Mouse (Mus musculus) ES-E14 (cell line): ENCODE measurements around the gene Rab28.

ENCODE experiments used
- CHD2 ChIP-seq: IDR thresholded peaks from 2 replicates; pipeline ENCODE4 v1.6.1; 2014; ENCODE audit warnings: mild to moderate bottlenecking, low read depth, low read length, inconsistent platforms
- MAFK ChIP-seq: IDR thresholded peaks from 2 replicates; pipeline ENCODE4 v1.6.1; 2014; ENCODE audit warnings: mild to moderate bottlenecking, low read depth, low read length, inconsistent platforms; ENCODE audit not compliant: insufficient read depth
- ZC3H11A ChIP-seq: IDR thresholded peaks from 2 replicates; pipeline ENCODE4 v1.6.1; 2012; ENCODE audit warnings: low read depth, mild to moderate bottlenecking, inconsistent platforms, low read length, borderline replicate concordance
- ZNF384 ChIP-seq: IDR thresholded peaks from 2 replicates; pipeline ENCODE4 v1.6.1; 2012; ENCODE audit warnings: low read depth, low read length, inconsistent platforms

DNA sequence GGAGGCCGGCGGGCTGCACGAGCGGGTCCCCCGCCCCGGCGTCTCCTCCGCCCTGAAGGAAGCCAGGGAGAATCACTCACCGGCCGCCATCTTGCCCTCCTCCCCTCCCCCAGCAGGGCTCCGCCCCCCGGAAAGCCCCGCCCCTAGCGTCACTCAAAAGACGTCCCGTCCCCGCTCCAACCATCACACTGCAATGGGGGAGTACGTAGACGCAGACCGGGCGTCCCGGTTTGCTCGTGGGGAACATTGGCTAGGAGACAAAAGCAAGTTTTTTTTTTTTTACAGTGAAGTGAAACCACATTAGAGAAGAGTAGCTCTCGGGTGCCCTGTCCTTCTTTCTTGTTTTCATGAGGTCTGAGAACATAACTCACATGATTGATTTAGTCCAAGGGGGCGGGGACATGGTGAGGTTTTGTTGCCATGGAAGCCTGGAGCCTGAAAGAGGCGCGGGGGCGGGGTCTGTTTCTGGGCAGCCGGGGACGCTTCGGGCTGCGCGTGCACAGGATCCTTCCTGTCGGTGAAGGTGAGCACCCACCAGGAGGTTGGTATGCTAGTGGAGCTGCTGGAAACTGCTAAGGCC lies at the start of gene Rab28:
- TF ChIP-seq ZNF384, result no peak
- no peak for TF ChIP-seq MAFK
- TF ChIP-seq ZC3H11A, result no peak
- no peak for TF ChIP-seq CHD2
